Mouse (Mus musculus) bone marrow macrophage, adult 2 months (primary cell): ENCODE data around the gene Cfap300.

Experiments used
- CTCF ChIP-seq: IDR thresholded peaks from 2 replicates; pipeline ENCODE4 v1.5.1; 2012; ENCODE audit warnings: low read depth, mild to moderate bottlenecking, low read length, moderate library complexity
- POLR2A ChIP-seq: IDR thresholded peaks from 2 replicates; pipeline ENCODE4 v1.6.1; 2012; ENCODE audit warnings: mild to moderate bottlenecking, low read depth, low read length, borderline replicate concordance

- TF ChIP-seq CTCF (no peak), POLR2A (no peak)
Observed at GRCm38 (mm10) chr9:8002806-8003205, 39.8 kb downstream of the Cfap300 start.
